Mouse (Mus musculus): ENCODE measurements around the gene Tpsb2. TPM values are rescaled to one million over a fixed set of nuclear protein-coding genes. Genes with fewer than 3 reads are reported as not detected.

Tpsb2 gene
- polyA plus RNA-seq (2015; fragmentation: Nextera tagmentation; extraction: Ambion mirVana), result 0.39 TPM in 1 of 2 replicates, not detected in the other

GRCm38 (mm10) chr17:25366005-25366404, at the start of gene Tpsb2:
Tpsb2 (plus strand) TSS chr17:25366305.
- H3K36me3 ChIP-seq (ENCODE audit: control insufficient read depth, insufficient read depth), result no peaks in the 10 kb centered on the region
- no peak within 1 kb of the TSS for H3K9ac ChIP-seq (replicated peaks; ENCODE audit: low read depth, low read length)
- no peak for ATAC-seq
- H3K4me1 ChIP-seq (replicated peaks; ENCODE audit: control insufficient read depth, insufficient read depth, low read length), result no peaks in the 10 kb centered on the region
- WGBS, result 71% methylated on average over 2 of the region's 2 CpGs
- no peak within 1 kb of the TSS for H3K4me2 ChIP-seq (ENCODE audit: low read length)
- H3K27ac ChIP-seq (ENCODE audit: low read length), result no peak within 1 kb of the TSS
- no peak within 1 kb of the TSS for H3K4me3 ChIP-seq (replicated peaks; ENCODE audit: low read length)
- no peaks in the 10 kb centered on the region for H3K27me3 ChIP-seq (replicated peaks; ENCODE audit: control insufficient read depth, insufficient read depth, low read length)
- no peaks in the 10 kb centered on the region for H3K9me3 ChIP-seq (ENCODE audit: control insufficient read depth, low read length)

DNA sequence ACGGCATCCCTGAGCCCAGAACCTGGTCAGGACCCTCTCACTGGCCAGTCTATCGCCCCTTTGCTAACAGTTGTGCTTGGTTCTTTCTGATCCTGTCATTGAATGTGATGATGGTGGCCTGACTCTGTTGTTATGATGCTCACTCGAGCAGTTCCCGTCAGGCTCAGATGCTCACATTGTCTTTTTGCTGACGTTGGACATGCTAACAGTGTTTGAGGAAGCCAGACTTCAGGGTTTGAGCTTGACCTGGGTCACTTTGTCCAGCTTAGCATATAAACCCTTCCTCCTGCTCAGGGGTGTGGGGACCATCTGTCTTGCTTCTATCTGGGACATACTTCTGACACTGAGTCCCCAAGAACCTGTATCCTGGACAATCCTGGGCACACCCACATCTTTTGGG, 47.8 kb upstream of the Tpsb2 start, which contains the start of gene Prss29:
TSS of gene Prss29 (plus strand) at position 301 of the 400 bp plus-strand sequence.
- Histone ChIP-seq H3K36me3 (ENCODE audit: control insufficient read depth, insufficient read depth) (no peaks in the 10 kb centered on the region), H3K4me3 (replicated peaks; ENCODE audit: low read length) (no peak within 1 kb of the TSS), H3K27ac (ENCODE audit: low read length) (no peak within 1 kb of the TSS), H3K4me2 (ENCODE audit: low read length) (no peak within 1 kb of the TSS), H3K27me3 (replicated peaks; ENCODE audit: control insufficient read depth, insufficient read depth, low read length) (no peaks in the 10 kb centered on the region), H3K9ac (replicated peaks; ENCODE audit: low read depth, low read length) (no peak within 1 kb of the TSS), H3K4me1 (replicated peaks; ENCODE audit: control insufficient read depth, insufficient read depth, low read length) (no peaks in the 10 kb centered on the region), H3K9me3 (ENCODE audit: control insufficient read depth, low read length) (no peaks in the 10 kb centered on the region)
- no peak for ATAC-seq
- WGBS, result 73% methylated on average over 5 of the region's 5 CpGs

DNA sequence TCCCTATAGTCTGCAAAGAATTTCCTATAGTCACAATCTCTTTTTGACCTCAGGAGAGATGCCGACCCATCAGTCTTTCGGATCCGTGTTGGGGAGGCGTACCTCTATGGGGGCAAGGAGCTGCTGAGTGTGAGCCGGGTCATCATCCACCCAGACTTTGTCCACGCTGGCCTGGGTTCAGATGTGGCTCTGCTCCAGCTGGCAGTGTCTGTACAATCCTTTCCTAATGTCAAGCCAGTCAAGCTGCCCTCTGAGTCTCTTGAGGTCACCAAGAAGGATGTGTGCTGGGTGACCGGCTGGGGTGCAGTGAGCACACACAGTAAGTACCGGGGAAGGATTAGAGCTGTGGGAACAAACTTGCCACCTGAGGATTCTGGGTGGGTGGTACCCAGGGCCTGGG, 45.3 kb upstream of the Tpsb2 start:
- ATAC-seq, result no peak
- no peak overlapping the region for H3K9ac ChIP-seq (replicated peaks; ENCODE audit: low read depth, low read length)
- 88% methylated on average over 8 of the region's 8 CpGs for WGBS

GRCm38 (mm10) chr17:25322930-25323329, 43.2 kb upstream of the Tpsb2 start:
- Histone ChIP-seq H3K9ac (replicated peaks; ENCODE audit: low read depth, low read length) (no peak overlapping the region), H3K4me2 (ENCODE audit: low read length) (no peak overlapping the region), H3K36me3 (ENCODE audit: control insufficient read depth, insufficient read depth) (no peaks in the 10 kb centered on the region), H3K4me1 (replicated peaks; ENCODE audit: control insufficient read depth, insufficient read depth, low read length) (no peaks in the 10 kb centered on the region), H3K27ac (ENCODE audit: low read length) (no peak overlapping the region), H3K9me3 (ENCODE audit: control insufficient read depth, low read length) (no peaks in the 10 kb centered on the region), H3K4me3 (replicated peaks; ENCODE audit: low read length) (no peak overlapping the region), H3K27me3 (replicated peaks; ENCODE audit: control insufficient read depth, insufficient read depth, low read length) (no peaks in the 10 kb centered on the region)
- WGBS, result 26% methylated on average over 2 of the region's 2 CpGs
- ATAC-seq, result no peak

More for the DNA sequence above, 45.3 kb upstream of the Tpsb2 start:
- Histone ChIP-seq H3K36me3 (ENCODE audit: control insufficient read depth, insufficient read depth) (no peaks in the 10 kb centered on the region), H3K27ac (ENCODE audit: low read length) (no peak overlapping the region), H3K9me3 (ENCODE audit: control insufficient read depth, low read length) (no peaks in the 10 kb centered on the region), H3K4me1 (replicated peaks; ENCODE audit: control insufficient read depth, insufficient read depth, low read length) (no peaks in the 10 kb centered on the region), H3K27me3 (replicated peaks; ENCODE audit: control insufficient read depth, insufficient read depth, low read length) (no peaks in the 10 kb centered on the region), H3K4me3 (replicated peaks; ENCODE audit: low read length) (no peak overlapping the region), H3K4me2 (ENCODE audit: low read length) (no peak overlapping the region)

- H3K4me2 ChIP-seq (ENCODE audit: low read length), result no peak overlapping the region
Observed at GRCm38 (mm10) chr17:25332321-25332720, 33.8 kb upstream of the Tpsb2 start.

GRCm38 (mm10) chr17:25333943-25334342, 32.2 kb upstream of the Tpsb2 start:
- no peaks in the 10 kb centered on the region for H3K4me1 ChIP-seq (replicated peaks; ENCODE audit: control insufficient read depth, insufficient read depth, low read length)
- H3K27ac ChIP-seq (ENCODE audit: low read length), result no peak overlapping the region
- 2% methylated on average over 8 of the region's 8 CpGs for WGBS
- H3K27me3 ChIP-seq (replicated peaks; ENCODE audit: control insufficient read depth, insufficient read depth, low read length), result no peaks in the 10 kb centered on the region
- no peak overlapping the region for H3K9ac ChIP-seq (replicated peaks; ENCODE audit: low read depth, low read length)
- no peak overlapping the region for H3K4me2 ChIP-seq (ENCODE audit: low read length)
- no peaks in the 10 kb centered on the region for H3K9me3 ChIP-seq (ENCODE audit: control insufficient read depth, low read length)
- no peaks in the 10 kb centered on the region for H3K36me3 ChIP-seq (ENCODE audit: control insufficient read depth, insufficient read depth)
- no peak for ATAC-seq
- no peak overlapping the region for H3K4me3 ChIP-seq (replicated peaks; ENCODE audit: low read length)

More at GRCm38 (mm10) chr17:25332321-25332720, 33.8 kb upstream of the Tpsb2 start:
- no peaks in the 10 kb centered on the region for H3K4me1 ChIP-seq (replicated peaks; ENCODE audit: control insufficient read depth, insufficient read depth, low read length)
- WGBS, result 73% methylated on average over 9 of the region's 9 CpGs
- no peak overlapping the region for H3K9ac ChIP-seq (replicated peaks; ENCODE audit: low read depth, low read length)
- H3K27me3 ChIP-seq (replicated peaks; ENCODE audit: control insufficient read depth, insufficient read depth, low read length), result peaks cover 3% of the 10 kb centered on the region; the same call in 1 of the 2 replicates
- H3K4me3 ChIP-seq (replicated peaks; ENCODE audit: low read length), result no peak overlapping the region
- no peak for ATAC-seq
- no peaks in the 10 kb centered on the region for H3K9me3 ChIP-seq (ENCODE audit: control insufficient read depth, low read length)
- H3K36me3 ChIP-seq (ENCODE audit: control insufficient read depth, insufficient read depth), result no peaks in the 10 kb centered on the region
- H3K27ac ChIP-seq (ENCODE audit: low read length), result no peak overlapping the region

GRCm38 (mm10) chr17:25338218-25338617, 27.9 kb upstream of the Tpsb2 start:
- no peaks in the 10 kb centered on the region for H3K36me3 ChIP-seq (ENCODE audit: control insufficient read depth, insufficient read depth)
- H3K4me3 ChIP-seq (replicated peaks; ENCODE audit: low read length), result no peak overlapping the region
- no peaks in the 10 kb centered on the region for H3K27me3 ChIP-seq (replicated peaks; ENCODE audit: control insufficient read depth, insufficient read depth, low read length)
- no peaks in the 10 kb centered on the region for H3K9me3 ChIP-seq (ENCODE audit: control insufficient read depth, low read length)
- no peaks in the 10 kb centered on the region for H3K4me1 ChIP-seq (replicated peaks; ENCODE audit: control insufficient read depth, insufficient read depth, low read length)
- H3K27ac ChIP-seq (ENCODE audit: low read length), result no peak overlapping the region
- H3K4me2 ChIP-seq (ENCODE audit: low read length), result no peak overlapping the region
- H3K9ac ChIP-seq (replicated peaks; ENCODE audit: low read depth, low read length), result no peak overlapping the region
- 87% methylated on average over 4 of the region's 4 CpGs for WGBS
- no peak for ATAC-seq

DNA sequence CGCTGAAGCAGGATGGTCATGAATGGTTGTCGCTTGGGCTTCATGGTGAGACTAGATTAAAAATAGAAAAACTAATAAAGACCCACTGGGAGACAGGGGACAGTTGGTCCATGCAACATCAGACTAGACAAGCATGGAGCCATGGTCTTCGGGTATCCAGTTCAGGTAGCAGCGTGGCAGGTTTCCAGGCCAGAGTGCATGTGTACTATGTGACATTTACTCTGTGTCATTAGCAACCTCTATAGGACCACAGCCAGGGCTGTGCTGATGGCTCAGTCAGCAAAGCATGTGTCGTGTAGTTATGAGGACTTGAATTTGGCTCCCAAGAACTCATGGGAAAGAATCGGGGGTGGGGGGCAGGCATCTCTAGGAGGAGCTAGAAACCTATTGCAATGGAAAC, 26.1 kb upstream of the Tpsb2 start:
- no peaks in the 10 kb centered on the region for H3K36me3 ChIP-seq (ENCODE audit: control insufficient read depth, insufficient read depth)
- H3K27ac ChIP-seq (ENCODE audit: low read length), result no peak overlapping the region
- H3K4me1 ChIP-seq (replicated peaks; ENCODE audit: control insufficient read depth, insufficient read depth, low read length), result no peaks in the 10 kb centered on the region
- H3K9ac ChIP-seq (replicated peaks; ENCODE audit: low read depth, low read length), result no peak overlapping the region
- H3K4me2 ChIP-seq (ENCODE audit: low read length), result no peak overlapping the region
- 81% methylated on average over 6 of the region's 6 CpGs for WGBS
- no peaks in the 10 kb centered on the region for H3K27me3 ChIP-seq (replicated peaks; ENCODE audit: control insufficient read depth, insufficient read depth, low read length)
- ATAC-seq, result no peak
- no peak overlapping the region for H3K4me3 ChIP-seq (replicated peaks; ENCODE audit: low read length)
- no peaks in the 10 kb centered on the region for H3K9me3 ChIP-seq (ENCODE audit: control insufficient read depth, low read length)

GRCm38 (mm10) chr17:25341490-25341889, 24.6 kb upstream of the Tpsb2 start:
- no peaks in the 10 kb centered on the region for H3K36me3 ChIP-seq (ENCODE audit: control insufficient read depth, insufficient read depth)
- H3K9me3 ChIP-seq (ENCODE audit: control insufficient read depth, low read length), result no peaks in the 10 kb centered on the region
- H3K4me3 ChIP-seq (replicated peaks; ENCODE audit: low read length), result no peak overlapping the region
- no peak for ATAC-seq
- no peaks in the 10 kb centered on the region for H3K4me1 ChIP-seq (replicated peaks; ENCODE audit: control insufficient read depth, insufficient read depth, low read length)
- no peak overlapping the region for H3K4me2 ChIP-seq (ENCODE audit: low read length)
- H3K27ac ChIP-seq (ENCODE audit: low read length), result no peak overlapping the region
- H3K9ac ChIP-seq (replicated peaks; ENCODE audit: low read depth, low read length), result no peak overlapping the region
- H3K27me3 ChIP-seq (replicated peaks; ENCODE audit: control insufficient read depth, insufficient read depth, low read length), result no peaks in the 10 kb centered on the region; the same call in 1 of the 2 replicates
- 63% methylated on average over 3 of the region's 3 CpGs for WGBS

GRCm38 (mm10) chr17:25345462-25345861, 20.6 kb upstream of the Tpsb2 start, which contains the start of gene Tpsab1:
Tpsab1 (minus strand) TSS chr17:25345562.
- no peaks in the 10 kb centered on the region for H3K9me3 ChIP-seq (ENCODE audit: control insufficient read depth, low read length)
- H3K9ac ChIP-seq (replicated peaks; ENCODE audit: low read depth, low read length), result no peak within 1 kb of the TSS
- H3K27ac ChIP-seq (ENCODE audit: low read length), result no peak within 1 kb of the TSS
- no peaks in the 10 kb centered on the region; the same call in 1 of the 2 replicates for H3K27me3 ChIP-seq (replicated peaks; ENCODE audit: control insufficient read depth, insufficient read depth, low read length)
- no peak within 1 kb of the TSS for H3K4me2 ChIP-seq (ENCODE audit: low read length)
- H3K4me1 ChIP-seq (replicated peaks; ENCODE audit: control insufficient read depth, insufficient read depth, low read length), result no peaks in the 10 kb centered on the region
- no peak for ATAC-seq
- no peaks in the 10 kb centered on the region for H3K36me3 ChIP-seq (ENCODE audit: control insufficient read depth, insufficient read depth)
- WGBS, result 84% methylated on average over 4 of the region's 4 CpGs
- no peak within 1 kb of the TSS for H3K4me3 ChIP-seq (replicated peaks; ENCODE audit: low read length)

Measured in forebrain, embryonic 16.5 days (tissue).